Mouse (Mus musculus) bone marrow macrophage, adult 2 months (primary cell): ENCODE data around the gene Tmeff1.

ENCODE experiments used
- CTCF ChIP-seq: IDR thresholded peaks from 2 replicates; pipeline ENCODE4 v1.5.1; 2012; ENCODE audit warnings: low read depth, mild to moderate bottlenecking, low read length, moderate library complexity
- POLR2A ChIP-seq: IDR thresholded peaks from 2 replicates; pipeline ENCODE4 v1.6.1; 2012; ENCODE audit warnings: mild to moderate bottlenecking, low read depth, low read length, borderline replicate concordance

DNA sequence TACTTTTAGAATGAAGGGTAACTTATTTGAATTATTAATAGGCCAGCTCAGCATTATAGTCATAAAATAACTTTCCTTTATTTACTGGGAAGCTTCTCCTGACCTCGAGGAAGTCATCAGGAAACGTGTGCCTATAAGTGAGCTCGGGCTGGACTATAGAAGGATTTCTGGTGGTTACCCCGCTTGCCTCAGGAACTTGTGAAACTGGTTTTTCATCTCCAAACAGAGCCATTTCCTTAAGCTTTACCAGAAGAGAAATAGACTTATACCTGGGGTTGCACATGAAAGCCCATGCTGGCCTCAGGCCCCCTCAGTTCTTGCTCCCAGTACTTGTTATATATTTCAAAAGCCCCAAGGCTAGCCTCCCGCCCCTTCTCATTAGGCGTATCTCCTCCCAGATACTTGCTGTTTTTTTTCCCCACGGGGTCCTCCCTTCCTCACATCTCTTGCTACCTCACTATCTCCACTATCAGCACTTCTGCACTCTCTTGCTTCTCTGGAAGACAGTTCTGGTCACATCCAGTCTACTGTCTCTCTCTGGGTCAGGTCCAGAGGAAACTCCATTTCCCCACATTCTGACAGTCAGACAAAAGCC is 99.7 kb downstream of the Tmeff1 start:
- no peak for TF ChIP-seq POLR2A
- TF ChIP-seq CTCF = no peak
